12 mouse cellular contexts compared by ENCODE assay signal in genomic region chr12:45011436-45012089, GRCm38 (mm10).
DNase-seq lines count a peak whose midpoint lies in the region; ATAC-seq and TF ChIP-seq lines count a peak whose summit lies in the region.
"Had no signal": no experiment of that assay in that cellular context is flagged by ENCODE, and none has a peak within 500 bp of the region (broad histone marks: within the 10 kb centered on the region; RNA-seq: fewer than 3 reads in every experiment).

No protein-coding gene starts in this region.

- H3K36me3 ChIP-seq in midbrain, embryonic 16.5 days (ENCODE audit: control insufficient read depth, insufficient read depth, low read length), result no peaks in the 10 kb centered on the region
- H3K36me3 ChIP-seq in midbrain, embryonic 14.5 days (ENCODE audit: control insufficient read depth, insufficient read depth, low read length), result no peaks in the 10 kb centered on the region
- H3K36me3 ChIP-seq in kidney, adult 2 months (ENCODE audit: control insufficient read depth, insufficient read depth, low read length), result no peaks in the 10 kb centered on the region
- H3K36me3 ChIP-seq in macrophage (ENCODE audit: inconsistent target), result no peaks in the 10 kb centered on the region

- no peak for TF ChIP-seq POLR2A in kidney, adult 2 months (IDR thresholded peaks at IDR 0.05; ENCODE audit: low read depth, low read length)

- DNase-seq in heart, adult 11 months, result peak; percentile 91
- no peak for DNase-seq in heart, postnatal 36 days
- no peak for DNase-seq in midbrain, embryonic 14.5 days
- DNase-seq in kidney, adult 2 months, result peak; percentile 67
- no peak for DNase-seq in frontal cortex, postnatal 25 days (ENCODE audit: low spot score in 2 of 2)
- no peak for DNase-seq in urinary bladder, postnatal 10 days (ENCODE audit: low spot score)
- DNase-seq: heart, postnatal 4 days; lung, postnatal 36 days; spleen, adult 18-20 months; thymus, postnatal 14 days had no signal

- 62% methylated on average over 11 of the region's 11 CpGs for WGBS in midbrain, embryonic 16.5 days
- 69% methylated on average over 11 of the region's 11 CpGs for WGBS in midbrain, embryonic 14.5 days
- 73% methylated on average over 11 of the region's 11 CpGs for WGBS in kidney, adult 2 months
- 52% methylated on average over 11 of the region's 11 CpGs for WGBS in macrophage (ENCODE audit: missing documents)

- no peaks in the 10 kb centered on the region for H3K79me2 ChIP-seq in macrophage (ENCODE audit: inconsistent target)

- no peak overlapping the region for H3K9ac ChIP-seq in midbrain, embryonic 16.5 days (ENCODE audit: low read depth, low read length)
- H3K9ac ChIP-seq in midbrain, embryonic 14.5 days (replicated peaks; ENCODE audit: low read length), result no peak overlapping the region

- no peaks in the 10 kb centered on the region for H3K9me3 ChIP-seq in midbrain, embryonic 16.5 days (replicated peaks; ENCODE audit: control insufficient read depth, low read length, poor library complexity, severe bottlenecking)
- H3K9me3 ChIP-seq in midbrain, embryonic 14.5 days (ENCODE audit: control insufficient read depth, low read length), result no peaks in the 10 kb centered on the region

- no peaks in the 10 kb centered on the region for H3K4me1 ChIP-seq in midbrain, embryonic 16.5 days (ENCODE audit: control insufficient read depth, insufficient read depth, low read length)
- no peaks in the 10 kb centered on the region for H3K4me1 ChIP-seq in midbrain, embryonic 14.5 days (ENCODE audit: control insufficient read depth, insufficient read depth, low read length)
- H3K4me1 ChIP-seq in kidney, adult 2 months (ENCODE audit: control insufficient read depth, insufficient read depth, low read length), result peaks cover 3% of the 10 kb centered on the region; the same call in 1 of the 2 replicates

- intact Hi-C loops in heart, postnatal 36 days (cut with DNase I), result loop anchor here (2.0 to 5.0 kb wide), 3 partner anchors 74 to 153 kb away; no protein-coding TSS in a partner anchor

- peak; percentile 63; the same call in 1 of the 2 replicates for ATAC-seq in midbrain, embryonic 16.5 days
- ATAC-seq in midbrain, embryonic 14.5 days (ENCODE audit: low FRiP score, low TSS enrichment), result no peak

- no peak overlapping the region for H3K4me3 ChIP-seq in midbrain, embryonic 16.5 days (ENCODE audit: low read depth, low read length)
- no peak overlapping the region for H3K4me3 ChIP-seq in midbrain, embryonic 14.5 days (replicated peaks; ENCODE audit: low read depth, low read length)
- H3K4me3 ChIP-seq in kidney, adult 2 months (ENCODE audit: insufficient read depth, low read depth, low read length), result no peak overlapping the region
- no peak overlapping the region for H3K4me3 ChIP-seq in macrophage (ENCODE audit: inconsistent target)

- H3K27ac ChIP-seq in midbrain, embryonic 16.5 days (ENCODE audit: low read length), result no peak overlapping the region
- no peak overlapping the region for H3K27ac ChIP-seq in midbrain, embryonic 14.5 days (replicated peaks; ENCODE audit: low read depth, low read length)
- no peak overlapping the region for H3K27ac ChIP-seq in kidney, adult 2 months (ENCODE audit: insufficient read depth, low read depth, low read length)
- peak overlapping the region; percentile 69 for H3K27ac ChIP-seq in macrophage

- no peak for TF ChIP-seq CTCF in kidney, adult 2 months (conservative IDR thresholded peaks at IDR 0.05; ENCODE audit: insufficient read depth, insufficient read length, low read depth, low read length)

- no peak overlapping the region for H3K4me2 ChIP-seq in midbrain, embryonic 16.5 days (ENCODE audit: low read length)
- H3K4me2 ChIP-seq in midbrain, embryonic 14.5 days (ENCODE audit: low read length), result no peak overlapping the region

- H3K27me3 ChIP-seq in midbrain, embryonic 16.5 days (ENCODE audit: control insufficient read depth, insufficient read depth, low read depth, low read length), result no peaks in the 10 kb centered on the region
- no peaks in the 10 kb centered on the region for H3K27me3 ChIP-seq in midbrain, embryonic 14.5 days (ENCODE audit: control insufficient read depth, insufficient read depth, low read length)
- no peaks in the 10 kb centered on the region for H3K27me3 ChIP-seq in kidney, adult 2 months (replicated peaks; ENCODE audit: control insufficient read depth, insufficient read depth, low read length)

Comparison
In these comparisons a context has a peak if more than half of its experiments do, and no peak if none do; other contexts are left out.
1. DNase-seq: peak in heart, adult 11 months (single experiment) and kidney, adult 2 months (single experiment); none in heart, postnatal 36 days (0 of 2), midbrain, embryonic 14.5 days (single experiment), frontal cortex, postnatal 25 days (0 of 2) and urinary bladder, postnatal 10 days (single experiment).